Mouse (Mus musculus): Measurements from ENCODE around the gene Ak5. TPM values are rescaled to one million over a fixed set of nuclear protein-coding genes. Genes with fewer than 3 reads are reported as not detected.
"Not testable (repeated sequence)": the region's sequence is repeated elsewhere in the genome, so short reads cannot be mapped to it uniquely, and the experiment has no call there.

Ak5 gene
- polyA plus RNA-seq, 1 experiment, result 0.18 TPM

- Histone ChIP-seq H3K4me3 (ENCODE audit: insufficient read depth, poor library complexity, severe bottlenecking) (no peak overlapping the region), H3K79me3 (ENCODE audit: low read depth) (no peaks in the 10 kb centered on the region), H3K36me3 (ENCODE audit: control insufficient read depth, insufficient read depth) (no peaks in the 10 kb centered on the region), H3K27me3 (ENCODE audit: control insufficient read depth, insufficient read depth, insufficient read length) (no peaks in the 10 kb centered on the region), H3K79me2 (ENCODE audit: control insufficient read depth, insufficient read depth) (no peaks in the 10 kb centered on the region), H3ac (ENCODE audit: control insufficient read depth, insufficient read length, low read depth) (no peak overlapping the region)
- no peak for TF ChIP-seq CEBPB (IDR thresholded peaks at IDR 0.05; ENCODE audit: low read depth)
- no peak for TF ChIP-seq MAX (IDR thresholded peaks at IDR 0.05)
- TF ChIP-seq CTCF (IDR thresholded peaks at IDR 0.05; ENCODE audit: control insufficient read depth, insufficient read depth, insufficient read length), result no peak
- TF ChIP-seq FOSL1 (IDR thresholded peaks at IDR 0.05; ENCODE audit: insufficient read depth, low read length, poor library complexity, severe bottlenecking), result no peak
- TF ChIP-seq MYOD1 (IDR thresholded peaks at IDR 0.05; ENCODE audit: control insufficient read depth, insufficient read length, low read depth), result no peak
- no peak for TF ChIP-seq MYOG (IDR thresholded peaks at IDR 0.05; ENCODE audit: control insufficient read depth, extremely low read depth, insufficient read length)
- no peak for TF ChIP-seq USF1 (IDR thresholded peaks at IDR 0.05; ENCODE audit: low read depth)
Observed at GRCm38 (mm10) chr3:152596406-152597050, 71.6 kb downstream of the Ak5 start.

GRCm38 (mm10) chr3:152592767-152593425 is 75.3 kb downstream of the Ak5 start:
- H3K36me3 ChIP-seq (ENCODE audit: control insufficient read depth, insufficient read depth), result no peaks in the 10 kb centered on the region
- H3K79me3 ChIP-seq (ENCODE audit: low read depth), result no peaks in the 10 kb centered on the region
- H3ac ChIP-seq (ENCODE audit: control insufficient read depth, insufficient read length, low read depth), result no peak overlapping the region
- no peaks in the 10 kb centered on the region for H3K27me3 ChIP-seq (ENCODE audit: control insufficient read depth, insufficient read depth, insufficient read length)
- no peaks in the 10 kb centered on the region for H3K79me2 ChIP-seq (ENCODE audit: control insufficient read depth, insufficient read depth)
- H3K4me3 ChIP-seq (ENCODE audit: insufficient read depth, poor library complexity, severe bottlenecking), result no peak overlapping the region
- TF ChIP-seq CEBPB (IDR thresholded peaks at IDR 0.05; ENCODE audit: low read depth) (no peak), MYOD1 (IDR thresholded peaks at IDR 0.05; ENCODE audit: control insufficient read depth, insufficient read length, low read depth) (no peak), MYOG (IDR thresholded peaks at IDR 0.05; ENCODE audit: control insufficient read depth, extremely low read depth, insufficient read length) (no peak), FOSL1 (IDR thresholded peaks at IDR 0.05; ENCODE audit: insufficient read depth, low read length, poor library complexity, severe bottlenecking) (no peak), CTCF (IDR thresholded peaks at IDR 0.05; ENCODE audit: control insufficient read depth, insufficient read depth, insufficient read length) (no peak), USF1 (IDR thresholded peaks at IDR 0.05; ENCODE audit: low read depth) (no peak), MAX (IDR thresholded peaks at IDR 0.05) (no peak)

- Histone ChIP-seq H3K36me3 (ENCODE audit: control insufficient read depth, insufficient read depth) (no peaks in the 10 kb centered on the region), H3K79me2 (ENCODE audit: control insufficient read depth, insufficient read depth) (no peaks in the 10 kb centered on the region), H3K27me3 (ENCODE audit: control insufficient read depth, insufficient read depth, insufficient read length) (no peaks in the 10 kb centered on the region), H3K4me3 (ENCODE audit: insufficient read depth, poor library complexity, severe bottlenecking) (no peak overlapping the region), H3ac (ENCODE audit: control insufficient read depth, insufficient read length, low read depth) (no peak overlapping the region), H3K79me3 (ENCODE audit: low read depth) (no peaks in the 10 kb centered on the region)
- TF ChIP-seq MYOG (IDR thresholded peaks at IDR 0.05; ENCODE audit: control insufficient read depth, extremely low read depth, insufficient read length), result no peak
- no peak for TF ChIP-seq USF1 (IDR thresholded peaks at IDR 0.05; ENCODE audit: low read depth)
- no peak for TF ChIP-seq CEBPB (IDR thresholded peaks at IDR 0.05; ENCODE audit: low read depth)
- TF ChIP-seq MYOD1 (IDR thresholded peaks at IDR 0.05; ENCODE audit: control insufficient read depth, insufficient read length, low read depth), result no peak
- TF ChIP-seq FOSL1 (IDR thresholded peaks at IDR 0.05; ENCODE audit: insufficient read depth, low read length, poor library complexity, severe bottlenecking), result no peak
- no peak for TF ChIP-seq CTCF (IDR thresholded peaks at IDR 0.05; ENCODE audit: control insufficient read depth, insufficient read depth, insufficient read length)
- TF ChIP-seq MAX (IDR thresholded peaks at IDR 0.05), result no peak
Observed at GRCm38 (mm10) chr3:152590491-152590890, 77.7 kb downstream of the Ak5 start.

GRCm38 (mm10) chr3:152589101-152589500 is 79.1 kb downstream of the Ak5 start:
- not testable (repeated sequence) for H3K36me3 ChIP-seq (ENCODE audit: control insufficient read depth, insufficient read depth); H3K79me3 ChIP-seq (ENCODE audit: low read depth); H3K79me2 ChIP-seq (ENCODE audit: control insufficient read depth, insufficient read depth); H3K27me3 ChIP-seq (ENCODE audit: control insufficient read depth, insufficient read depth, insufficient read length); H3K4me3 ChIP-seq (ENCODE audit: insufficient read depth, poor library complexity, severe bottlenecking); H3ac ChIP-seq (ENCODE audit: control insufficient read depth, insufficient read length, low read depth)

- Histone ChIP-seq H3K4me3 (ENCODE audit: insufficient read depth, poor library complexity, severe bottlenecking) (no peak overlapping the region), H3K79me3 (ENCODE audit: low read depth) (no peaks in the 10 kb centered on the region)
- no peak for TF ChIP-seq USF1 (IDR thresholded peaks at IDR 0.05; ENCODE audit: low read depth)
- TF ChIP-seq MYOD1 (IDR thresholded peaks at IDR 0.05; ENCODE audit: control insufficient read depth, insufficient read length, low read depth), result no peak
- TF ChIP-seq MYOG (IDR thresholded peaks at IDR 0.05; ENCODE audit: control insufficient read depth, extremely low read depth, insufficient read length), result no peak
- no peak for TF ChIP-seq CTCF (IDR thresholded peaks at IDR 0.05; ENCODE audit: control insufficient read depth, insufficient read depth, insufficient read length)
- no peak for TF ChIP-seq CEBPB (IDR thresholded peaks at IDR 0.05; ENCODE audit: low read depth)
- TF ChIP-seq MAX (IDR thresholded peaks at IDR 0.05), result no peak
- TF ChIP-seq FOSL1 (IDR thresholded peaks at IDR 0.05; ENCODE audit: insufficient read depth, low read length, poor library complexity, severe bottlenecking), result no peak
Observed at GRCm38 (mm10) chr3:152587007-152587406, 81.2 kb downstream of the Ak5 start.

GRCm38 (mm10) chr3:152586191-152586590 is 82.0 kb downstream of the Ak5 start:
- no peaks in the 10 kb centered on the region for H3K79me2 ChIP-seq (ENCODE audit: control insufficient read depth, insufficient read depth)
- H3K4me3 ChIP-seq (ENCODE audit: insufficient read depth, poor library complexity, severe bottlenecking), result no peak overlapping the region
- no peaks in the 10 kb centered on the region for H3K27me3 ChIP-seq (ENCODE audit: control insufficient read depth, insufficient read depth, insufficient read length)
- TF ChIP-seq MAX (IDR thresholded peaks at IDR 0.05) (no peak), FOSL1 (IDR thresholded peaks at IDR 0.05; ENCODE audit: insufficient read depth, low read length, poor library complexity, severe bottlenecking) (no peak), CTCF (IDR thresholded peaks at IDR 0.05; ENCODE audit: control insufficient read depth, insufficient read depth, insufficient read length) (no peak), CEBPB (IDR thresholded peaks at IDR 0.05; ENCODE audit: low read depth) (no peak), MYOG (IDR thresholded peaks at IDR 0.05; ENCODE audit: control insufficient read depth, extremely low read depth, insufficient read length) (no peak), MYOD1 (IDR thresholded peaks at IDR 0.05; ENCODE audit: control insufficient read depth, insufficient read length, low read depth) (no peak), USF1 (IDR thresholded peaks at IDR 0.05; ENCODE audit: low read depth) (no peak)
- no peaks in the 10 kb centered on the region for H3K36me3 ChIP-seq (ENCODE audit: control insufficient read depth, insufficient read depth)
- H3K79me3 ChIP-seq (ENCODE audit: low read depth), result no peaks in the 10 kb centered on the region
- H3ac ChIP-seq (ENCODE audit: control insufficient read depth, insufficient read length, low read depth), result no peak overlapping the region

More at GRCm38 (mm10) chr3:152587007-152587406, 81.2 kb downstream of the Ak5 start:
- Histone ChIP-seq H3K36me3 (ENCODE audit: control insufficient read depth, insufficient read depth) (no peaks in the 10 kb centered on the region), H3K79me2 (ENCODE audit: control insufficient read depth, insufficient read depth) (no peaks in the 10 kb centered on the region), H3ac (ENCODE audit: control insufficient read depth, insufficient read length, low read depth) (no peak overlapping the region), H3K27me3 (ENCODE audit: control insufficient read depth, insufficient read depth, insufficient read length) (no peaks in the 10 kb centered on the region)
